Mouse (Mus musculus) lung, adult 2 months (tissue): Measurements from ENCODE around the gene Epha4.

Source experiments
- CTCF ChIP-seq: fragments of 200-500 bp; IDR thresholded peaks from 2 replicates; pipeline ENCODE4 v1.5.1; 2011; ENCODE audit warnings: mild to moderate bottlenecking, low read length, control low read depth; ENCODE audit not compliant: insufficient read depth
- POLR2A ChIP-seq: fragments of 200-500 bp; IDR thresholded peaks from 2 replicates; pipeline ENCODE4 v1.6.1; 2011; ENCODE audit warnings: low read depth, mild to moderate bottlenecking, control low read depth, low read length, borderline replicate concordance; ENCODE audit errors: extremely low read depth

- TF ChIP-seq CTCF (no peak), POLR2A (no peak)
Measured at GRCm38 (mm10) chr1:77409509-77409908, 105.4 kb downstream of the Epha4 start.
